Comparison of ENCODE assay signal across 32 mouse cellular contexts in the genomic region with DNA sequence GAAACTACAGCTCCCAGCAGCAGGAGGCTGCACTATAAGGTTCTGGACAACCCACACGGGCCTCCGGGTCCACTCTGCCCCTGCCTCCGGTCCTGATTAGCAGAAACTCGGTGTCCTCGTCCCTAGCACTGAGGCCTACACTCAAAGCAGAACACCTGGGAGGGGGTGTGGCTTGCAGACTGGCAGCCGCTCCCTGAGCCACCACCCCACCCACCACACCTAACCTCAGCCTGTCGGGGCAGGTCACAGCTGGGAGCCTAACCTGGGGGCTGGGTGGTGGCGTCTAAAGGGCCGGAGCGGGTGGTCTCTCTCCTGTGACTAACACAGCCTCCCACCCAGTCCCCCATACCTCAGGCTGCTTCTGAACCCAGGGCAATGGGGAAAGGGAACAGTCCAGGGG. TPM values are rescaled to one million over a fixed set of nuclear protein-coding genes. Genes with fewer than 3 reads are reported as not detected.
DNase-seq lines count a peak whose midpoint lies in the region; ATAC-seq and TF ChIP-seq lines count a peak whose summit lies in the region.
"Had no signal": no experiment of that assay in that cellular context is flagged by ENCODE, and none has a peak within 500 bp of the region (broad histone marks: within the 10 kb centered on the region; RNA-seq: fewer than 3 reads in every experiment).

No protein-coding gene starts in this region.

- peak; percentile 95 for TF ChIP-seq EP300 in ES-Bruce4 (IDR thresholded peaks at IDR 0.05; ENCODE audit: insufficient read depth, low read depth, low read length)

- TF ChIP-seq POLR2A in ES-Bruce4 (IDR thresholded peaks at IDR 0.05; ENCODE audit: insufficient read depth, low read length), result no peak

- H3K4me1 ChIP-seq in E14TG2a.4 (replicated peaks; ENCODE audit: low read depth, low read length) (peaks cover 89% of the 10 kb centered on the region), ES-Bruce4 (ENCODE audit: control insufficient read depth, insufficient read depth, low read length) (peaks cover 23% of the 10 kb centered on the region)
- 0 out of 2 replicates have a peak, but pooled peaks cover 6% of the 10 kb centered on the region for H3K4me1 ChIP-seq in intestine, embryonic 15.5 days (replicated peaks)
- peaks cover 13% of the 10 kb centered on the region for H3K4me1 ChIP-seq in stomach, embryonic 15.5 days
- H3K4me1 ChIP-seq: heart, embryonic 15.5 days; hindbrain, embryonic 12.5 days; midbrain, embryonic 12.5 days; neural tube, embryonic 13.5 days had no signal

- H3K9me3 ChIP-seq in E14TG2a.4 (ENCODE audit: low read length) (no peaks in the 10 kb centered on the region), ES-Bruce4 (replicated peaks; ENCODE audit: control insufficient read depth, insufficient read depth, low read length, poor library complexity, severe bottlenecking) (peaks cover 4% of the 10 kb centered on the region; the same call in 1 of the 2 replicates)
- no peaks in the 10 kb centered on the region for H3K9me3 ChIP-seq in intestine, embryonic 15.5 days
- H3K9me3 ChIP-seq in stomach, embryonic 15.5 days, result no peaks in the 10 kb centered on the region
- H3K9me3 ChIP-seq: heart, embryonic 15.5 days; lung, embryonic 15.5 days; neural tube, embryonic 13.5 days had no signal

- H3K4me2 ChIP-seq in intestine, embryonic 15.5 days (replicated peaks), result no peak overlapping the region
- no peak overlapping the region for H3K4me2 ChIP-seq in stomach, embryonic 15.5 days
- H3K4me2 ChIP-seq: heart, embryonic 15.5 days; hindbrain, embryonic 12.5 days; lung, embryonic 15.5 days; midbrain, embryonic 12.5 days; neural tube, embryonic 13.5 days had no signal

- peak; percentile 70 for ATAC-seq in intestine, embryonic 15.5 days
- ATAC-seq in stomach, embryonic 15.5 days (ENCODE audit: insufficient read depth, low FRiP score, low read depth), result no peak
- ATAC-seq: forebrain, embryonic 14.5 days; hindbrain, postnatal 0 days; Patski had no signal

- peaks cover 91% of the 10 kb centered on the region for H3K36me3 ChIP-seq in E14TG2a.4 (ENCODE audit: insufficient read depth, low read length)
- no peaks in the 10 kb centered on the region for H3K36me3 ChIP-seq in ES-Bruce4 (ENCODE audit: control insufficient read depth, insufficient read depth, low read length, poor library complexity, severe bottlenecking)
- peaks cover 7% of the 10 kb centered on the region for H3K36me3 ChIP-seq in intestine, embryonic 15.5 days
- peaks cover 11% of the 10 kb centered on the region for H3K36me3 ChIP-seq in stomach, embryonic 15.5 days

- H3K4me3 ChIP-seq in E14TG2a.4 (replicated peaks; ENCODE audit: low read length) (0 out of 2 replicates have a peak overlapping the region, but pooled peaks have one; percentile 23), ES-Bruce4 (ENCODE audit: low read depth, low read length) (no peak overlapping the region)
- H3K4me3 ChIP-seq in intestine, embryonic 15.5 days (replicated peaks), result no peak overlapping the region
- no peak overlapping the region for H3K4me3 ChIP-seq in stomach, embryonic 15.5 days (replicated peaks)
- H3K4me3 ChIP-seq: heart, embryonic 10.5 days; heart, embryonic 15.5 days; hindbrain, embryonic 12.5 days; layer of hippocampus, adult 2 months; lung, embryonic 15.5 days; midbrain, embryonic 12.5 days; neural tube, embryonic 13.5 days had no signal

- 65% methylated on average over 10 of the region's 10 CpGs for WGBS in intestine, embryonic 15.5 days
- 63% methylated on average over 10 of the region's 10 CpGs for WGBS in stomach, embryonic 15.5 days

- peak overlapping the region; percentile 52; the same call in 1 of the 2 replicates for H3K9ac ChIP-seq in ES-Bruce4 (ENCODE audit: low read depth, poor library complexity, severe bottlenecking)
- H3K9ac ChIP-seq in intestine, embryonic 15.5 days, result no peak overlapping the region
- H3K9ac ChIP-seq in stomach, embryonic 15.5 days, result no peak overlapping the region
- H3K9ac ChIP-seq: heart, embryonic 15.5 days; hindbrain, embryonic 12.5 days; lung, embryonic 15.5 days; midbrain, embryonic 12.5 days; neural tube, embryonic 13.5 days had no signal

- TF ChIP-seq CTCF in E14TG2a.4 (conservative IDR thresholded peaks at IDR 0.05; ENCODE audit: low read length) (no peak), ES-Bruce4 (IDR thresholded peaks at IDR 0.05; ENCODE audit: low read depth, low read length) (no peak)

- H3K27ac ChIP-seq in ES-Bruce4 (ENCODE audit: insufficient read depth, low read length), result peak overlapping the region; percentile 52
- no peak overlapping the region for H3K27ac ChIP-seq in intestine, embryonic 15.5 days
- H3K27ac ChIP-seq in stomach, embryonic 15.5 days, result peak overlapping the region; percentile 85
- H3K27ac ChIP-seq: heart, embryonic 10.5 days; heart, embryonic 15.5 days; hindbrain, embryonic 12.5 days; hindbrain, postnatal 0 days; layer of hippocampus, adult 2 months; lung, embryonic 15.5 days; midbrain, embryonic 12.5 days; neural tube, embryonic 13.5 days had no signal

- DNase-seq in layer of hippocampus, adult 9-11 months, result no peak
- no peak for DNase-seq in lung, postnatal 10 days
- DNase-seq in layer of hippocampus, adult 18-20 months (ENCODE audit: low spot score in 2 of 2), result no peak
- DNase-seq: adrenal gland, postnatal 10 days; B cell, adult 2 months; cerebellum, adult 11-12 months; cerebellum, adult 9-11 months; embryo, embryonic 11 days; gastrocnemius, postnatal 14 days; kidney, adult 11 months; kidney, postnatal 14 days; layer of hippocampus, postnatal 36 days; left cerebral cortex, postnatal 4 days; lung, postnatal 36 days; thymus, adult 18-20 months; thymus, postnatal 36 days had no signal

- no peaks in the 10 kb centered on the region for H3K27me3 ChIP-seq in E14TG2a.4 (ENCODE audit: insufficient read depth, low read length)
- no peaks in the 10 kb centered on the region for H3K27me3 ChIP-seq in ES-Bruce4 (ENCODE audit: control insufficient read depth, insufficient read depth, low read length, poor library complexity, severe bottlenecking)
- H3K27me3 ChIP-seq in intestine, embryonic 15.5 days (replicated peaks), result peaks cover under 1% of the 10 kb centered on the region; the same call in 1 of the 2 replicates
- H3K27me3 ChIP-seq in stomach, embryonic 15.5 days (replicated peaks), result peaks cover 2% of the 10 kb centered on the region; the same call in 1 of the 2 replicates
- H3K27me3 ChIP-seq: Patski had no signal

RNA-seq across cellular contexts. Expression of a gene that starts 5.3 kb away (rescaled TPM):
- polyA plus RNA-seq in ES-Bruce4 (2011; ENCODE audit: insufficient read depth, insufficient read length, low read depth, missing spikeins), result 250 and 292 TPM in 2 replicates
- 47.4 and 51.0 TPM in 2 replicates for polyA plus RNA-seq in intestine, embryonic 15.5 days (2015; fragmentation: Nextera tagmentation; extraction: Ambion mirVana)
- 138 and 228 TPM in 2 replicates for polyA plus RNA-seq in stomach, embryonic 15.5 days (2015; fragmentation: Nextera tagmentation; extraction: Ambion mirVana)
- total RNA-seq in layer of hippocampus, adult 18-20 months (2021), result 1 to 10 TPM; 2.7 to 3.2 TPM

RNA-seq across cellular contexts. Expression of a gene that starts 23.1 kb away (rescaled TPM):
- 22.2 and 24.3 TPM in 2 replicates for polyA plus RNA-seq in ES-Bruce4 (2011; ENCODE audit: insufficient read depth, insufficient read length, low read depth, missing spikeins)
- polyA plus RNA-seq in intestine, embryonic 15.5 days (2015; fragmentation: Nextera tagmentation; extraction: Ambion mirVana), result 16.5 and 19.8 TPM in 2 replicates
- 16.4 and 17.7 TPM in 2 replicates for polyA plus RNA-seq in stomach, embryonic 15.5 days (2015; fragmentation: Nextera tagmentation; extraction: Ambion mirVana)
- total RNA-seq in layer of hippocampus, adult 18-20 months (2021), result 10 to 100 TPM; 10.7 to 12.1 TPM

RNA-seq across cellular contexts. Expression of a gene that starts 32.7 kb away (rescaled TPM):
- 3.9 and 7.9 TPM in 2 replicates for polyA plus RNA-seq in ES-Bruce4 (2011; ENCODE audit: insufficient read depth, insufficient read length, low read depth, missing spikeins)
- 6.7 and 7.1 TPM in 2 replicates for polyA plus RNA-seq in intestine, embryonic 15.5 days (2015; fragmentation: Nextera tagmentation; extraction: Ambion mirVana)
- polyA plus RNA-seq in stomach, embryonic 15.5 days (2015; fragmentation: Nextera tagmentation; extraction: Ambion mirVana), result 6.2 and 6.5 TPM in 2 replicates
- total RNA-seq in layer of hippocampus, adult 18-20 months (2021), result 10 to 100 TPM in 1 of 2 experiments, 1 to 10 TPM in 1; 9.6 to 10.1 TPM

RNA-seq across cellular contexts. Expression of a gene that starts 42.7 kb away (rescaled TPM):
- 34.4 and 43.8 TPM in 2 replicates for polyA plus RNA-seq in ES-Bruce4 (2011; ENCODE audit: insufficient read depth, insufficient read length, low read depth, missing spikeins)
- polyA plus RNA-seq in intestine, embryonic 15.5 days (2015; fragmentation: Nextera tagmentation; extraction: Ambion mirVana), result 2.0 and 4.1 TPM in 2 replicates
- polyA plus RNA-seq in stomach, embryonic 15.5 days (2015; fragmentation: Nextera tagmentation; extraction: Ambion mirVana), result 5.4 and 5.8 TPM in 2 replicates
- 10 to 100 TPM; 32.3 to 33.8 TPM for total RNA-seq in layer of hippocampus, adult 18-20 months (2021)

RNA-seq across cellular contexts. Expression of a gene that starts 54.1 kb away (rescaled TPM):
- not detected in 2 replicates for polyA plus RNA-seq in ES-Bruce4 (2011; ENCODE audit: insufficient read depth, insufficient read length, low read depth, missing spikeins)
- 7.5 and 8.1 TPM in 2 replicates for polyA plus RNA-seq in intestine, embryonic 15.5 days (2015; fragmentation: Nextera tagmentation; extraction: Ambion mirVana)
- polyA plus RNA-seq in stomach, embryonic 15.5 days (2015; fragmentation: Nextera tagmentation; extraction: Ambion mirVana), result 10.4 and 11.2 TPM in 2 replicates
- not detected for total RNA-seq in layer of hippocampus, adult 18-20 months (2021)
- total RNA-seq: gastrocnemius, postnatal 14 days; layer of hippocampus, adult 2 months; layer of hippocampus, postnatal 36 days; left cerebral cortex, postnatal 4 days; MEL had no signal
- polyA plus RNA-seq: forebrain, embryonic 14.5 days; hindbrain, embryonic 12.5 days; kidney, embryonic 14.5 days; midbrain, embryonic 12.5 days; neural tube, embryonic 13.5 days; Patski had no signal
